Mouse (Mus musculus) neutrophil, adult 5-6 weeks (primary cell): ENCODE measurements around the gene Ugt1a10. TPM values are rescaled to one million over a fixed set of nuclear protein-coding genes. Genes with fewer than 3 reads are reported as not detected.

Experiments used
- ATAC-seq: fragments of 151-379, 151-347 bp; 2 replicates; pipeline ENCODE4 v1.8.0; 2017; ENCODE audit warnings: mild to moderate bottlenecking, moderate TSS enrichment; ENCODE audit not compliant: insufficient number of reproducible peaks, poor library complexity, low FRiP score, severe bottlenecking; ENCODE audit errors: extremely low read depth
- total RNA-seq: library from RNA; stranded (forward); fragments of 200-1000 nt; gene quantifications from 2 replicates; pipeline ENCODE4 v1.2.3, GENCODE M21; 2017

The Ugt1a10 gene
- total RNA-seq, 1 experiment from 2014 or later, result not detected

- no peak for ATAC-seq
These were observed 203.2 kb downstream of the Ugt1a10 start for GRCm38 (mm10) chr1:88258361-88258760.

- no peak for ATAC-seq
These were observed 203.9 kb downstream of the Ugt1a10 start for GRCm38 (mm10) chr1:88258881-88259642.

GRCm38 (mm10) chr1:88259643-88260024, 204.4 kb downstream of the Ugt1a10 start:
- no peak for ATAC-seq

GRCm38 (mm10) chr1:88260114-88260513, 204.9 kb downstream of the Ugt1a10 start:
- peak; percentile 2; the same call in 1 of the 2 replicates for ATAC-seq

- peak; percentile 31 for ATAC-seq
These were observed 205.6 kb downstream of the Ugt1a10 start for GRCm38 (mm10) chr1:88260604-88261377.

- no peak for ATAC-seq
These were observed 206.5 kb downstream of the Ugt1a10 start for GRCm38 (mm10) chr1:88261706-88262105.

GRCm38 (mm10) chr1:88262255-88262654, 207.1 kb downstream of the Ugt1a10 start:
- ATAC-seq, result peak; percentile 10

- no peak for ATAC-seq
These were observed 207.8 kb downstream of the Ugt1a10 start for GRCm38 (mm10) chr1:88262961-88263360.

- ATAC-seq, result no peak
These were observed 208.6 kb downstream of the Ugt1a10 start for GRCm38 (mm10) chr1:88263778-88264177.

- no peak for ATAC-seq
These were observed 209.2 kb downstream of the Ugt1a10 start for GRCm38 (mm10) chr1:88264237-88264868.

- ATAC-seq, result no peak
These were observed 209.7 kb downstream of the Ugt1a10 start for GRCm38 (mm10) chr1:88264869-88265240.

GRCm38 (mm10) chr1:88266123-88266522, 210.9 kb downstream of the Ugt1a10 start:
- ATAC-seq, result no peak

GRCm38 (mm10) chr1:88267489-88267888, 212.3 kb downstream of the Ugt1a10 start:
- ATAC-seq, result no peak

GRCm38 (mm10) chr1:88268070-88268469, 212.9 kb downstream of the Ugt1a10 start:
- no peak for ATAC-seq

Other genes with a start within 250 kb of the Ugt1a10 start
- gene Dgkd, start 202.1 kb upstream of the Ugt1a10 start, total RNA-seq, result 254 and 301 TPM in 2 replicates
- gene Usp40, start 46.8 kb upstream of the Ugt1a10 start, total RNA-seq, result 24.6 and 27.8 TPM in 2 replicates
- gene Ugt1a9, start 15.4 kb downstream of the Ugt1a10 start, total RNA-seq, result not detected in 2 replicates
- not detected in 2 replicates for gene Ugt1a8, start 32.4 kb downstream of the Ugt1a10 start, total RNA-seq
- gene Ugt1a7c, start 39.7 kb downstream of the Ugt1a10 start, total RNA-seq, result 123 TPM in 2 replicates
- gene Ugt1a6b, start 47.9 kb downstream of the Ugt1a10 start, total RNA-seq, result 8.6 and 9.6 TPM in 2 replicates
- gene Ugt1a6a, start 79.4 kb downstream of the Ugt1a10 start, total RNA-seq, result 14.0 and 14.7 TPM in 2 replicates
- 2.8 TPM in 2 replicates for gene Ugt1a5, start 110.6 kb downstream of the Ugt1a10 start, total RNA-seq
- gene Ugt1a2, start 145.2 kb downstream of the Ugt1a10 start, total RNA-seq, result 1.0 and 1.1 TPM in 2 replicates
- gene Dnajb3, start 150.4 kb downstream of the Ugt1a10 start, total RNA-seq, result not detected in 2 replicates
- 1.1 and 3.5 TPM in 2 replicates for gene Ugt1a1, start 156.6 kb downstream of the Ugt1a10 start, total RNA-seq
- 0.35 and 0.49 TPM in 2 replicates for gene Mroh2a, start 171.6 kb downstream of the Ugt1a10 start, total RNA-seq
- gene Hjurp, start 222.2 kb downstream of the Ugt1a10 start, total RNA-seq, result 72.4 and 80.5 TPM in 2 replicates
- not detected in 2 replicates for gene Trpm8, start 222.3 kb downstream of the Ugt1a10 start, total RNA-seq